Mouse (Mus musculus) kidney, adult 18-20 months (tissue): ENCODE data around the gene A930033H14Rik.
A peak's percentile ranks its signal among the peaks of the same experiment; 100 is the strongest.

Source experiments
- DNase-seq: peaks from one replicate; pipeline ENCODE4 v3.0.0; 2021

A930033H14Rik gene

GRCm38 (mm10) chr10:69225951-69226350 is 13.1 kb upstream of the A930033H14Rik start:
- no peak for DNase-seq

- DNase-seq: no peak
These were observed 12.6 kb upstream of the A930033H14Rik start for GRCm38 (mm10) chr10:69225471-69225870.

- no peak for DNase-seq
These were observed 11.4 kb upstream of the A930033H14Rik start for GRCm38 (mm10) chr10:69224276-69224675.

GRCm38 (mm10) chr10:69223232-69223631 is 10.3 kb upstream of the A930033H14Rik start:
- no peak for DNase-seq

GRCm38 (mm10) chr10:69221955-69222354 is 9.1 kb upstream of the A930033H14Rik start:
- DNase-seq: no peak

- no peak for DNase-seq
These were observed 8.2 kb upstream of the A930033H14Rik start for GRCm38 (mm10) chr10:69221148-69221547.

- DNase-seq: peak; percentile 65
These were observed 7.4 kb upstream of the A930033H14Rik start for GRCm38 (mm10) chr10:69220296-69220695.

GRCm38 (mm10) chr10:69219289-69219626 is 6.4 kb upstream of the A930033H14Rik start:
- DNase-seq: no peak

- peak; percentile 74 for DNase-seq
These were observed 5.8 kb upstream of the A930033H14Rik start for GRCm38 (mm10) chr10:69218458-69219288.

GRCm38 (mm10) chr10:69217127-69217690 is 4.3 kb upstream of the A930033H14Rik start:
- no peak for DNase-seq

GRCm38 (mm10) chr10:69213986-69214385 is 1.1 kb upstream of the A930033H14Rik start:
- DNase-seq: no peak

- peak; percentile 47 for DNase-seq
These were observed 566 bp upstream of the A930033H14Rik start for GRCm38 (mm10) chr10:69213451-69213877.

GRCm38 (mm10) chr10:69211976-69212375 is 922 bp downstream of the A930033H14Rik start:
- DNase-seq: peak; percentile 51

GRCm38 (mm10) chr10:69211560-69211959 is 1.3 kb downstream of the A930033H14Rik start:
- DNase-seq: no peak

GRCm38 (mm10) chr10:69210659-69211058 is 2.2 kb downstream of the A930033H14Rik start:
- no peak for DNase-seq

- no peak for DNase-seq
These were observed 2.9 kb downstream of the A930033H14Rik start for GRCm38 (mm10) chr10:69210006-69210405.

- DNase-seq: no peak
These were observed 4.2 kb downstream of the A930033H14Rik start for GRCm38 (mm10) chr10:69208705-69209104.

- no peak for DNase-seq
These were observed 4.8 kb downstream of the A930033H14Rik start for GRCm38 (mm10) chr10:69207981-69208630.

GRCm38 (mm10) chr10:69207481-69207880 is 5.4 kb downstream of the A930033H14Rik start:
- no peak for DNase-seq

- DNase-seq: no peak
These were observed 6.8 kb downstream of the A930033H14Rik start for GRCm38 (mm10) chr10:69206081-69206480.

GRCm38 (mm10) chr10:69204677-69205400 is 8.1 kb downstream of the A930033H14Rik start:
- no peak for DNase-seq

- DNase-seq: no peak
These were observed 19.2 kb downstream of the A930033H14Rik start for GRCm38 (mm10) chr10:69193721-69194120.

- no peak for DNase-seq
These were observed 20.6 kb downstream of the A930033H14Rik start for GRCm38 (mm10) chr10:69192266-69192665.
